Mouse (Mus musculus) CH12.LX (cell line): Measurements from ENCODE around the gene Whrn. TPM values are rescaled to one million over a fixed set of nuclear protein-coding genes. Genes with fewer than 3 reads are reported as not detected.

ENCODE experiments used
- DNase-seq: peaks from one replicate; pipeline ENCODE4 v3.0.0-alpha.2; 2013; ENCODE audit errors: extremely low read depth
- H3K27ac ChIP-seq: 2 replicates; pipeline ENCODE4 v1.5.1; 2012; ENCODE audit warnings: low read depth, mild to moderate bottlenecking, control low read depth, moderate library complexity; ENCODE audit not compliant: insufficient read depth
- H3K27me3 ChIP-seq: replicated peaks from 2 replicates; pipeline ENCODE3; 2012; ENCODE audit warnings: inconsistent platforms
- H3K36me3 ChIP-seq, 2 experiments: replicated peaks in 1 of 2; 2 replicates each; pipeline versions ENCODE3 to v1.6.1; 2012; ENCODE audit warnings: inconsistent platforms in 1 of 2, low read length in 1 of 2, mild to moderate bottlenecking in 1 of 2, mixed read lengths in 1 of 2, moderate library complexity in 1 of 2; ENCODE audit not compliant: control insufficient read depth in 1 of 2, insufficient read depth in 1 of 2
- H3K4me1 ChIP-seq, 2 experiments: 2 replicates each; pipeline ENCODE4 v1.6.1; 2012; ENCODE audit warnings: inconsistent platforms in 1 of 2, moderate library complexity in 1 of 2; ENCODE audit not compliant: insufficient read depth in 2 of 2, control insufficient read depth in 1 of 2
- H3K4me2 ChIP-seq: 2 replicates; pipeline ENCODE4 v1.6.1; 2012; ENCODE audit warnings: low read depth, mild to moderate bottlenecking, control low read depth; ENCODE audit not compliant: poor library complexity, insufficient read depth, severe bottlenecking
- H3K4me3 ChIP-seq, 3 experiments: fragments of 150-350 bp in 1 of 3; sonication (generic) in 1 of 3; replicated peaks in 1 of 3; 2 replicates each; pipeline versions ENCODE3 to v1.5.1; 2011 to 2012; ENCODE audit warnings: low read depth in 2 of 3, low read length in 2 of 3, mild to moderate bottlenecking in 2 of 3, moderate library complexity in 2 of 3, control low read depth in 1 of 3, improper control_type of control experiment in 1 of 3, inconsistent platforms in 1 of 3, mixed read lengths in 1 of 3; ENCODE audit not compliant: poor library complexity in 1 of 3
- H3K79me2 ChIP-seq: replicated peaks from 2 replicates; pipeline ENCODE4 v1.6.1; 2012; ENCODE audit warnings: mild to moderate bottlenecking, moderate library complexity; ENCODE audit not compliant: control insufficient read depth, poor library complexity, insufficient read depth, severe bottlenecking; ENCODE audit errors: extremely low read depth
- H3K9ac ChIP-seq: 2 replicates; pipeline ENCODE4 v1.6.1; 2012; ENCODE audit warnings: low read depth, mild to moderate bottlenecking, control low read depth, moderate library complexity; ENCODE audit not compliant: insufficient read depth
- H3K9me3 ChIP-seq: replicated peaks from 2 replicates; pipeline ENCODE3; 2012; ENCODE audit warnings: low read length, inconsistent platforms, mixed read lengths
- BHLHE40 ChIP-seq: IDR thresholded peaks from 2 replicates; pipeline ENCODE4 v1.6.1; 2011; ENCODE audit warnings: mild to moderate bottlenecking, low read depth, low read length, improper control_type of control experiment
- CHD2 ChIP-seq: IDR thresholded peaks from 2 replicates; pipeline ENCODE4 v1.6.1; 2011; ENCODE audit warnings: low read length, improper control_type of control experiment
- E2F4 ChIP-seq: IDR thresholded peaks from 2 replicates; pipeline ENCODE4 v1.6.1; 2011; ENCODE audit warnings: low read depth, low read length, improper control_type of control experiment; ENCODE audit not compliant: insufficient replicate concordance
- ELF1 ChIP-seq: IDR thresholded peaks from 2 replicates; pipeline ENCODE4 v1.6.1; 2014; ENCODE audit warnings: low read depth, mild to moderate bottlenecking, inconsistent platforms, low read length, improper control_type of control experiment
- ETS1 ChIP-seq: conservative IDR thresholded peaks from 2 replicates; pipeline ENCODE4 v1.6.1; 2012; ENCODE audit warnings: low read depth, mild to moderate bottlenecking, inconsistent platforms, low read length, improper control_type of control experiment, moderate library complexity
- HCFC1 ChIP-seq: IDR thresholded peaks from 2 replicates; pipeline ENCODE4 v1.6.1; 2012; ENCODE audit warnings: low read depth, mild to moderate bottlenecking, inconsistent platforms, low read length, improper control_type of control experiment
- IRF4 ChIP-seq: IDR thresholded peaks from 2 replicates; pipeline ENCODE4 v1.6.1; 2014; ENCODE audit warnings: low read depth, mild to moderate bottlenecking, inconsistent platforms, low read length, improper control_type of control experiment
- JUND ChIP-seq: conservative IDR thresholded peaks from 2 replicates; pipeline ENCODE4 v1.6.1; 2011; ENCODE audit warnings: low read depth, low read length, improper control_type of control experiment
- KAT2A ChIP-seq: IDR thresholded peaks from 2 replicates; pipeline ENCODE4 v1.6.1; 2012; ENCODE audit warnings: low read length, improper control_type of control experiment, inconsistent platforms; ENCODE audit not compliant: insufficient replicate concordance
- MAX ChIP-seq: IDR thresholded peaks from 2 replicates; pipeline ENCODE4 v1.6.1; 2011; ENCODE audit warnings: low read length, improper control_type of control experiment
- MAZ ChIP-seq: IDR thresholded peaks from 2 replicates; pipeline ENCODE4 v1.6.1; 2012; ENCODE audit warnings: low read depth, mild to moderate bottlenecking, inconsistent platforms, low read length, improper control_type of control experiment, moderate library complexity
- MEF2A ChIP-seq: IDR thresholded peaks from 2 replicates; pipeline ENCODE4 v1.6.1; 2014; ENCODE audit warnings: low read depth, mild to moderate bottlenecking, inconsistent platforms, low read length, improper control_type of control experiment, borderline replicate concordance
- MYC ChIP-seq: IDR thresholded peaks from 2 replicates; pipeline ENCODE4 v1.6.1; 2011; ENCODE audit warnings: low read depth, mild to moderate bottlenecking, improper control_type of control experiment, low read length
- NELFE ChIP-seq: IDR thresholded peaks from 2 replicates; pipeline ENCODE4 v1.6.1; 2011; ENCODE audit warnings: low read depth, low read length, improper control_type of control experiment
- NRF1 ChIP-seq: IDR thresholded peaks from 2 replicates; pipeline ENCODE4 v1.6.1; 2014; ENCODE audit warnings: low read depth, mild to moderate bottlenecking, inconsistent platforms, low read length, improper control_type of control experiment, moderate library complexity
- RAD21 ChIP-seq: IDR thresholded peaks from 2 replicates; pipeline ENCODE4 v1.6.1; 2011; ENCODE audit warnings: low read depth, mild to moderate bottlenecking, low read length, improper control_type of control experiment, moderate library complexity
- RCOR1 ChIP-seq: conservative IDR thresholded peaks from 2 replicates; pipeline ENCODE4 v1.6.1; 2012; ENCODE audit warnings: low read depth, mild to moderate bottlenecking, inconsistent platforms, low read length, improper control_type of control experiment
- SIN3A ChIP-seq: IDR thresholded peaks from 2 replicates; pipeline ENCODE4 v1.6.1; 2012; ENCODE audit warnings: low read length, improper control_type of control experiment, inconsistent platforms
- SMC3 ChIP-seq: IDR thresholded peaks from 2 replicates; pipeline ENCODE4 v1.6.1; 2011; ENCODE audit warnings: low read depth, low read length, improper control_type of control experiment
- ZC3H11A ChIP-seq: IDR thresholded peaks from 2 replicates; pipeline ENCODE4 v1.6.1; 2012; ENCODE audit warnings: low read depth, mild to moderate bottlenecking, inconsistent platforms, low read length, improper control_type of control experiment
- ZMIZ1 ChIP-seq: IDR thresholded peaks from 2 replicates; pipeline ENCODE4 v1.6.1; 2012; ENCODE audit warnings: low read depth, mild to moderate bottlenecking, inconsistent platforms, low read length, improper control_type of control experiment
- dilution Hi-C: fragments of 300-500 bp; cut with MboI; formaldehyde crosslinking; loops from 2 replicates; pipeline ENCODE4 v1.14.3; 2020; ENCODE audit warnings: low sequenced_read_pairs; ENCODE audit not compliant: extremely low pct_unique_long_range_greater_than_20kb, extremely low pct_ligation_motif_present
- in situ Hi-C: fragments of 300-500 bp; cut with MboI; formaldehyde crosslinking; loops from 3 replicates; pipeline ENCODE4 v1.14.3; 2019; ENCODE audit warnings: low sequenced_read_pairs, low pct_ligation_motif_present, low pct_unique_long_range_greater_than_20kb, mixed read lengths
- polyA plus RNA-seq: library from polyadenylated mRNA; unstranded; fragments of >175 nt; gene quantifications from 2 replicates; pipeline ENCODE4 v1.2.1, GENCODE M21; 2012; ENCODE audit warnings: low read depth; ENCODE audit not compliant: insufficient read length
- total RNA-seq, 2 experiments: library from RNA; depleted of rRNA; stranded (reverse); fragments of 300-350 nt in 1 of 2; fragments of >200 nt in 1 of 2; gene quantifications; 2 replicates each; pipeline ENCODE4 v1.2.3; 2012 to 2014

The Whrn gene
- total and polyA plus RNA-seq, 3 experiments, result 0.99 to 9.4 (median 4.5) TPM

DNA sequence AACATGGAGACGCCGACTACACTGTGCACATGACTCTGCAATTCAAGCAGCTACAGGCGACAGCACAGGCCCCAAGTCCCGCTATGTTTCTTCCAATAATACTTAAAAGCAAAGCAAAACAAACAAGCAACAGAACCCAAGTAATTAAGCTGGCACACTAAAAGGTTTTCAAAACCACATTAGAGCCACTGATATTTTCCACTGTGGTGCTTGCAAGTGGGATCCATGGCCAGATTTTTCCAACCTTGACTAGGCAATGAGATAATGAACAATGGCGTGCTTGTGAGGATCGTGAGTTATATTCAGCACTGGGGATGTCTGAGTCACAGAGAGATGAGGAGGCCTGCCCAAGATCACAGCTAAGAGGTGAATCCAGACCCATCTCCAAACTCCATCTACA lies 8.5 kb downstream of the Whrn start:
- DNase-seq, result no peak
- no peak overlapping the region for H3K4me2 ChIP-seq
- H3K27me3 ChIP-seq, result no peaks in the 10 kb centered on the region
- H3K4me3 ChIP-seq, result no peak overlapping the region
- no peaks in the 10 kb centered on the region for H3K9me3 ChIP-seq
- H3K36me3 ChIP-seq, result peaks cover 0 to 12% of the 10 kb centered on the region in 2 experiments
- in situ Hi-C loops, result no loop called here
- peaks cover 7 to 90% of the 10 kb centered on the region in 2 experiments for H3K4me1 ChIP-seq
- H3K79me2 ChIP-seq, result no peaks in the 10 kb centered on the region
- dilution Hi-C loops, result no loop called here
- no peak overlapping the region for H3K27ac ChIP-seq
- TF ChIP-seq SIN3A, result 0 out of 2 replicates have a peak, but pooled peaks have one; percentile 22
- no peak for TF ChIP-seq HCFC1
- no peak overlapping the region for H3K9ac ChIP-seq

DNA sequence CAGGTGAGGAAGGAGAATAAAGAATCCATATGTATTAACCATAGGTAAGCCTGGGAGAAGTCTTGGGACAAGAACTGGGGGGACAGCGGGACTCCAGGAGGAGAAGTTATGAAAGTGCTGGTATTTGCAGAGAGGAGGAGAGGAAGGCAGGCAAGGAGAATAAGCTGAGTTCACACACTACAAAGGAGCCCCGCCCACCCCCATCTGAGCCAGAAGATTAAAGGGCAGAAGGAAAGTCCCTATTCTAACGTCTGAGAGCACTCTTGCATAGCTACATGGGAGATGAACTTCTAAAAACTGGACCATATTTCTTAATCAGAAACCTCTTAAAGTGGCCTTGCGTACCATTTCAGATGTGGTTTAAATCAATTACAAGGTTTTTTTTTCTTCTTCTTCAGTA lies 9.3 kb downstream of the Whrn start:
- Histone ChIP-seq H3K27ac (no peak overlapping the region), H3K36me3 (peaks cover 0 to 12% of the 10 kb centered on the region in 2 experiments), H3K27me3 (no peaks in the 10 kb centered on the region), H3K79me2 (no peaks in the 10 kb centered on the region), H3K4me3 (no peak overlapping the region), H3K9ac (no peak overlapping the region), H3K4me1 (peaks cover 7 to 94% of the 10 kb centered on the region in 2 experiments), H3K9me3 (no peaks in the 10 kb centered on the region), H3K4me2 (0 out of 2 replicates have a peak overlapping the region, but pooled peaks have one; percentile 19)
- in situ Hi-C loops (no loop called here), dilution Hi-C loops (no loop called here)
- peak; percentile 63 for DNase-seq
- no peak for TF ChIP-seq SMC3
- TF ChIP-seq E2F4, result no peak

DNA sequence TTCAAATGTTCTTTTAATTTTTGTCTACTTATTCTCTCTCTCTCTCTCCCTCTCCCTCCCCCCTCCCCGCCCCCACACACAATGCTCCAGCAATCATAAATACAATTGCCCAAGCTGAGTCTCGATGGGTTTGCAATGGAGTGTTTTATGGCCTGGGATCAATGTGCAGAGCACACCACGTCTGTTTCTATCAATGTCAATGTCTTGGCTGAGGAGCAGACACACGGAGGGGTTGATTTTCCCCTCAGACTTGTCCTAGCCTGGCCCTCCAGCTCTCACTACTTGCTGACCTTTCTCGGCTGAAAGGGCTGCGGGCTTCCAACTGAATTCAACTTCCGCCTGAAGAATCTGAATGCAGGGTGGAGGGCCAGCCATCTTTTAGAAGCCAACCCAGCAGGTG lies 12.1 kb downstream of the Whrn start:
- Histone ChIP-seq H3K27ac (no peak overlapping the region), H3K36me3 (no peaks in the 10 kb centered on the region), H3K79me2 (no peaks in the 10 kb centered on the region), H3K9ac (no peak overlapping the region), H3K4me3 (no peak overlapping the region), H3K4me1 (peaks cover 18 to 99% of the 10 kb centered on the region in 2 experiments), H3K27me3 (no peaks in the 10 kb centered on the region), H3K9me3 (no peaks in the 10 kb centered on the region), H3K4me2 (no peak overlapping the region)
- in situ Hi-C loops (no loop called here), dilution Hi-C loops (no loop called here)
- TF ChIP-seq ZC3H11A (no peak), MAX (no peak), JUND (no peak), MAZ (no peak), NELFE (no peak), CHD2 (no peak), MEF2A (no peak), MYC (no peak), BHLHE40 (no peak), NRF1 (no peak), ELF1 (no peak), IRF4 (no peak), RAD21 (no peak), RCOR1 (no peak), ZMIZ1 (no peak), ETS1 (no peak), SMC3 (no peak), KAT2A (no peak)
- DNase-seq, result no peak
